Mouse (Mus musculus) erythroblast, embryonic 14.5 days (primary cell): ENCODE results near the gene Sphk2.

Experiments used
- GATA1 ChIP-seq: IDR thresholded peaks from 2 replicates; pipeline ENCODE4 v1.6.1; 2012; ENCODE audit warnings: low read length, inconsistent platforms, mixed read lengths
- TAL1 ChIP-seq: IDR thresholded peaks from 3 replicates; pipeline ENCODE4 v1.6.1; 2012; ENCODE audit warnings: low read length, inconsistent platforms, mixed read lengths

DNA sequence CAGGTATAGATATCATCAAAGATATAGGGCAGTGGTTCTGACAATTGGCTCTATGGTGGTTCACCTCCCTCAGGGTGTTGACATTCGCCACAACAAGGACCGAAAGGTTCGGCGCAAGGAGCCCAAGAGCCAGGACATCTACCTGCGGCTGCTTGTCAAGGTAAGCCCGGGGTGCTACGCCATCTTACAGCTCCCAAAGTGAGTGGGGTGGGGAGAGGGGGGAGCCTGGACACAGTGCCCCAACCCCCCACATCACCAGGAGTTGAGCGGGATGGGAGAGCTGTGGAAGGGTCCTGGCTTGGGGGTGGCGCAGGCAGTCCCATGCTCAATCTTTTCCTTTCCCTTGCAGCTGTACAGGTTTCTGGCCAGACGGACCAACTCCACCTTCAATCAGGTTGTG lies 1.4 kb upstream of the Sphk2 start:
- no peak for TF ChIP-seq GATA1
- no peak for TF ChIP-seq TAL1
